Mouse (Mus musculus) embryonic facial prominence, embryonic 11.5 days (tissue): ENCODE results near the gene Uvssa. TPM values are rescaled to one million over a fixed set of nuclear protein-coding genes. Genes with fewer than 3 reads are reported as not detected.

Experiments
- ATAC-seq: fragments of 200-750 bp; cut with Nextera tagmentation; replicated peaks from 2 replicates; pipeline ENCODE4 v1.8.0; 2017; ENCODE audit warnings: low read depth; ENCODE audit not compliant: insufficient number of reproducible peaks, low FRiP score, low TSS enrichment
- DNase-seq: peaks from one replicate; pipeline ENCODE4 v3.0.0-alpha.2; 2015; ENCODE audit warnings: low spot score
- H3K27ac ChIP-seq: fragments of 300-500 bp; sonication (generic); replicated peaks from 2 replicates; pipeline ENCODE4 v1.5.1; 2014; ENCODE audit warnings: mild to moderate bottlenecking, low read depth, low read length, control low read depth
- H3K27me3 ChIP-seq: fragments of 300-500 bp; sonication (generic); 2 replicates; pipeline ENCODE4 v1.6.1; 2014; ENCODE audit warnings: mild to moderate bottlenecking, low read length, moderate library complexity, mixed read lengths; ENCODE audit not compliant: control insufficient read depth, insufficient read depth
- H3K36me3 ChIP-seq: fragments of 300-500 bp; sonication (generic); replicated peaks from 2 replicates; pipeline ENCODE4 v1.6.1; 2014; ENCODE audit warnings: low read depth, mild to moderate bottlenecking, low read length, moderate library complexity, mixed read lengths; ENCODE audit not compliant: control insufficient read depth, insufficient read depth
- H3K4me1 ChIP-seq: fragments of 300-500 bp; sonication (generic); 2 replicates; pipeline ENCODE4 v1.6.1; 2014; ENCODE audit warnings: low read length, mixed read lengths; ENCODE audit not compliant: control insufficient read depth, insufficient read depth
- H3K4me2 ChIP-seq: fragments of 300-500 bp; sonication (generic); 2 replicates; pipeline ENCODE4 v1.6.1; 2014; ENCODE audit warnings: low read depth, mild to moderate bottlenecking, control low read depth, low read length, moderate library complexity
- H3K4me3 ChIP-seq: fragments of 300-500 bp; sonication (generic); 2 replicates; pipeline ENCODE4 v1.5.1; 2014; ENCODE audit warnings: low read depth, low read length, control low read depth
- H3K9ac ChIP-seq: fragments of 300-500 bp; sonication (generic); replicated peaks from 2 replicates; pipeline ENCODE4 v1.6.1; 2014; ENCODE audit warnings: mild to moderate bottlenecking, control low read depth, low read length
- H3K9me3 ChIP-seq: fragments of 300-500 bp; sonication (generic); replicated peaks from 2 replicates; pipeline ENCODE4 v1.6.1; 2016; ENCODE audit warnings: mild to moderate bottlenecking, low read length, inconsistent platforms, mixed read lengths; ENCODE audit not compliant: control insufficient read depth
- WGBS: fragments of 180-500 bp; shearing (Covaris S2); extraction: QIAGEN DNeasy Blood & Tissue Kit; methylation state at CpG from one replicate; pipeline ENCODE4 v1.1.7; 2014; 5-methylcytosine and 5-hydroxymethylcytosine counted together
- polyA plus RNA-seq: library from polyadenylated mRNA; unstranded; fragments of >200 nt; fragmentation: Nextera tagmentation; extraction: Ambion mirVana; gene quantifications from 2 replicates; pipeline ENCODE4 v1.2.1, GENCODE M21; 2014

The Uvssa gene
- polyA plus RNA-seq, 1 experiment from 2014 or later = 7.3 TPM

DNA sequence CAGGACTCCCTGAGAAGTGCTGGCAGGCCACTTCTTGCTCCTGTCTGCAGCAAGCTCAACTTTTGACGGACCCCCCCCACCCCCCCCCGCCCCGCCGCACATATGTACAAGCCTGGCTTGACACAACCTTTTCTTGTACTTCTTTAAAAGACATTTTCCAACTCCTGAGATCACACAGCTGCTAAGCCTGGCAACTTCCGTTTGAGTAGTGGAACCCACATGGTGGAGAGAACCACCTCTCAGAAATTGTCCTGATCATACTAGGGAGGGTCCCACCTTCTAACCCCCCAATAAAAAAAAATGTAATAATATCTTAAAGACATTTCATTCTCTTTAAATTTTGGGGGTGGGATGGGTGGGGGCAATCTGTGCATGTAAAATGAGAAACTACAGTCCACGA is 1.2 kb upstream of the Uvssa start:
- no peaks in the 10 kb centered on the region for H3K27me3 ChIP-seq
- no peak overlapping the region for H3K9ac ChIP-seq
- H3K4me3 ChIP-seq = peak overlapping the region; percentile 59; the same call in 1 of the 2 replicates
- peaks cover 5% of the 10 kb centered on the region for H3K36me3 ChIP-seq
- no peak overlapping the region for H3K27ac ChIP-seq
- peak overlapping the region; percentile 81 for H3K4me2 ChIP-seq
- DNase-seq (no peak), ATAC-seq (no peak)
- H3K9me3 ChIP-seq = no peaks in the 10 kb centered on the region
- H3K4me1 ChIP-seq = peaks cover 2% of the 10 kb centered on the region; the same call in 1 of the 2 replicates
- WGBS = 72% methylated on average over 6 of the region's 6 CpGs

DNA sequence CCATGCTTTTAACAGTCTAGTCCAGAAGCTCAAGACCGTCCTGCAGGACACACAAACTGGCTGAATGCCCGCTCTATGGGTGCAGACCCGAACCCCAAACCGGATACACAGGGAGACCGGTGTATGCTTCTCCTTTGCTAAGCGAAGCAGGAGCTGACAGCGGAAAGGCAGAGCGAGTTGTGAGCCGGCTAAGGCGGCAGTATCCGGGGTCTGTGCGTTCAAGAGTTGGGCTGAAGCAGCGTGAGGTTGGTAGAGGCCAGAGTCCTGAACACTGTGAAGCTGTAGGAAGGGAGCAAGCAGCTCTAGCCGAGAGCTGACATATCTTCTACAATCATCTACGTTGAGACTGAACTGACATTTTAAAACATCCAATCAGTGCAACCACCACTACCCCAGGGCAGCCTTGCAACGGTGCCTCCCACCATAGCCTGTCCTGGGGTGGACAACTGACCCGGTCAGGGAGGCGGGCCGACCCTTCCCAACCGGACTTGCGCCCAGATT is 498 bp upstream of the Uvssa start:
- H3K4me1 ChIP-seq = peaks cover 2% of the 10 kb centered on the region; the same call in 1 of the 2 replicates
- H3K9ac ChIP-seq = peak overlapping the region; percentile 75
- H3K36me3 ChIP-seq = peaks cover under 1% of the 10 kb centered on the region; the same call in 1 of the 2 replicates
- ATAC-seq (peak; percentile 25), DNase-seq (peak; percentile 51)
- no peaks in the 10 kb centered on the region for H3K9me3 ChIP-seq
- no peaks in the 10 kb centered on the region for H3K27me3 ChIP-seq
- H3K4me2 ChIP-seq = peak overlapping the region; percentile 81
- 2% methylated on average over 21 of the region's 21 CpGs for whole genome bisulfite sequencing
- peak overlapping the region; percentile 89 for H3K27ac ChIP-seq
- H3K4me3 ChIP-seq = peak overlapping the region; percentile 59

DNA sequence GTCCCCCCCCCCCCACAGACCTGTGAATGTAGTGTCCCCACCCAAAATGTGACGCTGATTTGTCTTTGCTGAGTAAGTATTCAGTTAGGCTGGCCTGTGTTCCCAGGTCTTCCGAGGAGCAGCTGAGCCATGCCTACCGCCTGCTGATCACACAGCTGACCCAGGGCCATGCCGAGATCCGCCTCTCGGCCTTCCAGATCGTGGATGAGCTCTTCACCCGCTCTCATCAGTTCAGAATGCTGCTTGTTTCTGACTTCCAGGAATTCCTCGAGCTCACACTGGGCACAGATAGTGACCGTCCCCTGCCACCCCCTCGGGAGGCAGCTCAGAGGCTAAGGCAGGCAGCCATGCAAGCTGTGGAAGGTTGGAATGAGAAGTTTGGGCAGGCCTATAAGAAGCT is 9.2 kb downstream of the Uvssa start:
- 84% methylated on average over 11 of the region's 11 CpGs for WGBS

DNA sequence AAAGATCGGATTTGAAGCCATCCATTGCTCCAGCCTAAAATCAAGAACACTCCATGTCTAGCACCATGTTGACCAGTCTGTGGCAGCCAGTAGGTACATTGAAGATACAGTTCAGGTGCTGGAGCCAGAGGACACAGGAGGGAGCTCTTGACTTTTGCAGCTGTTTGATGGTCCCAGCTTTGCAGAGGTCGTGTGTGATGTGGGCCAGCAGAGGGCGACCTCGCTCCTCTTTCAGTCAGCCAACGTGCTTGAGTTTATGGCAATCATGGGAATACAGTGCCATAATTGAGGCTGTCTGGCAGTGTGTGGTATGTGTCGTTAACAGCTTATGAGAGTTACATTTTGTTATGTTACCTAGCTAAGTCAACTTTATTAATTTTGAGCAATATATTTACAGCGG is 15.5 kb downstream of the Uvssa start:
- Histone ChIP-seq H3K4me2 (no peak overlapping the region), H3K4me1 (no peaks in the 10 kb centered on the region), H3K9me3 (no peaks in the 10 kb centered on the region), H3K27me3 (no peaks in the 10 kb centered on the region), H3K4me3 (no peak overlapping the region), H3K9ac (no peak overlapping the region), H3K36me3 (no peaks in the 10 kb centered on the region), H3K27ac (no peak overlapping the region)
- peak; percentile 85 for DNase-seq
- ATAC-seq = peak; percentile 53; the same call in 1 of the 2 replicates
- WGBS = 18% methylated on average over 7 of the region's 7 CpGs

More for the DNA sequence above, 9.2 kb downstream of the Uvssa start:
- ATAC-seq = no peak
- Histone ChIP-seq H3K27me3 (no peaks in the 10 kb centered on the region), H3K4me3 (no peak overlapping the region), H3K4me2 (no peak overlapping the region), H3K4me1 (no peaks in the 10 kb centered on the region), H3K27ac (no peak overlapping the region), H3K9ac (no peak overlapping the region), H3K36me3 (no peaks in the 10 kb centered on the region), H3K9me3 (no peaks in the 10 kb centered on the region)
- DNase-seq = no peak

DNA sequence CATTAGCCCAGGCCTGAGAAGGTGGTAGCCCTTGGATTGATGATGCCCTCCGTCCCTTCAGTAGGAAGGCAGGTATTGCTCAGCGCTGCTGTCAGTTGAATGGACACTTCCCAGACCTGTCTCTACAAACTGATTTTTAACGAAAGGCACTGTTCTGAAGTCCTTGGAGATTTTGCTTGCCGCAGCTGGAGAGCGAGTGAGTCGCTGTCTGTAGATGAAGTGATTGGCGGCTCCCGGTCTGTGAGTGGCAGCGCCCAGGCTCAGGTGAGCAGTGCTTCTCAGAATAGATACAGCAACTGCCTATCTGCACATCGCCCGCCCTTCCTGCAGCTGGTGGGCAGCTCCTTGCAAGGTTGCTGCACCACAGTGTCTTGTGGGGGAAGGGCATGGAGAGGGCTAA is 17.3 kb downstream of the Uvssa start:
- no peak for DNase-seq
- Histone ChIP-seq H3K4me3 (no peak overlapping the region), H3K27ac (no peak overlapping the region), H3K4me2 (no peak overlapping the region), H3K9me3 (no peaks in the 10 kb centered on the region), H3K9ac (no peak overlapping the region), H3K4me1 (no peaks in the 10 kb centered on the region), H3K36me3 (no peaks in the 10 kb centered on the region), H3K27me3 (no peaks in the 10 kb centered on the region)
- 89% methylated on average over 11 of the region's 11 CpGs for WGBS
- ATAC-seq = no peak

DNA sequence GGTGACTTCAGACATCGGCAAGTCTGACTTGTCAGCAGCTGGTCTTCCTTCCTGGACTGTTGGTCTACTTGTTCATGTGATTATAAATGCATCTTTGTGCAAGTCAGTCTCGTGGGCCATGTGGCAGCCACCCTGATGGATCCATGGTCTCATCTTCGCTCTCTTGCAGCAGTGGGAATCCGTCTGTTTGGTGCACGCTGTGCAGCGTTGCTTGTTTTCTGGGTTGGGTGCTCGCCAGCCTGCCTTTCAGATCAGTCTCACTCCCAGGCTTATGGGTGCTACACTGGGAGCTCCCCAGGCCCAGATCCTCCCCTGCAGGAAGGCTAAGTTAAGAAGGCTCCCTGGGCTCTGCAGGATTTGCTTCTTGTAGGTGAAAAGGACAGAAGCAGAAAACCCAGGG is 18.5 kb downstream of the Uvssa start:
- 82% methylated on average over 7 of the region's 7 CpGs for WGBS
- H3K9me3 ChIP-seq = no peaks in the 10 kb centered on the region
- no peak overlapping the region for H3K4me3 ChIP-seq
- no peak for DNase-seq
- H3K4me2 ChIP-seq = no peak overlapping the region
- no peak overlapping the region for H3K9ac ChIP-seq
- no peaks in the 10 kb centered on the region for H3K4me1 ChIP-seq
- H3K36me3 ChIP-seq = no peaks in the 10 kb centered on the region
- H3K27me3 ChIP-seq = no peaks in the 10 kb centered on the region
- H3K27ac ChIP-seq = no peak overlapping the region
- ATAC-seq = no peak

DNA sequence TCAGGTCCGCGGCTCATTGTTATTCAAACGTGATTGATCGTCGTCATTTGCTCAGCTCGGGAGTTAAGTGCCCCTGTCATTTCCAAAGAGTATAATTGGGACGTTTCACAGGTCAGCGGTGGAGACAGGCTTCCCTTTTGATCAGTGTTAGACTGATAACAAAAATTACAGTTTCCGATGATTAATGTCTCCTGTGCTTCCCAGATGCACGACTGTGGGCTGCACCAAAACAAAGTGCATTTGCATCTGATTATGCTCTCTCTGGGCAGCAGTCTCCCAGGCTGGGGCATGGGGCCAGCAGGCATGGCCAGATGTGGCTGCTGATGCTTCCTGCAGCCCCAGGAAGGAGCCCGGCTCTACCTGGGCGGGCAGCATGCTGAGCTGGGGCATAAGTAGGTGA is 22.5 kb downstream of the Uvssa start:
- H3K4me1 ChIP-seq = no peaks in the 10 kb centered on the region
- no peak overlapping the region for H3K4me2 ChIP-seq
- no peak overlapping the region for H3K4me3 ChIP-seq
- no peaks in the 10 kb centered on the region for H3K36me3 ChIP-seq
- 57% methylated on average over 12 of the region's 12 CpGs for WGBS
- H3K9me3 ChIP-seq = no peaks in the 10 kb centered on the region
- H3K27me3 ChIP-seq = no peaks in the 10 kb centered on the region
- no peak overlapping the region for H3K27ac ChIP-seq
- DNase-seq = no peak
- no peak for ATAC-seq
- H3K9ac ChIP-seq = no peak overlapping the region

DNA sequence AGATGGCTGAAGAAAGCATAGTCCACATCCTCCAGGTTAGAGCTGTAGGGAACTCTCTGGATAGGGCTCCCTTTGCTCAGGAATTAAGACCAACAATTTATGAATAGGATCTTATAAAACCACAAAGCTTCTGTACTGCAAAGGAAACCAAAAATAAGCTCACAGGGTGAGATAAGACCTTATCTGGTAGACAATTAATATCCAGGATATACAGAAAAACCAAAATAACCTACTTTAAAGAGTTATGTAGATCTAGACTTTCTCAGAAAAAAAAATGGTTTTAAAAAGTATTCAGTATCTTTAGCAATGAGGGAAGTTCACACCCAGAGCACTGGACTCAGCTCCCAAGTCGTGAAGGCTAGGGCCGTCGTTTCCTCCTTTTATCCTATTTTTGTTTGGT is 42.0 kb downstream of the Uvssa start:
- WGBS = 78% methylated on average over 3 of the region's 3 CpGs
- H3K4me2 ChIP-seq = no peak overlapping the region

More for the DNA sequence above, 42.0 kb downstream of the Uvssa start:
- DNase-seq (no peak), ATAC-seq (no peak)
- Histone ChIP-seq H3K27me3 (no peaks in the 10 kb centered on the region), H3K4me3 (no peak overlapping the region), H3K27ac (no peak overlapping the region), H3K4me1 (no peaks in the 10 kb centered on the region), H3K36me3 (no peaks in the 10 kb centered on the region), H3K9me3 (no peaks in the 10 kb centered on the region), H3K9ac (no peak overlapping the region)
